Mouse (Mus musculus) spleen, postnatal 14 days (tissue): ENCODE data around the gene Ddx20.

Experiments used
- DNase-seq, 2 experiments: peaks; one replicate each; pipeline ENCODE4 v3.0.0; 2021 to 2022; ENCODE audit warnings: low spot score in 2 of 2

Gene Ddx20

DNA sequence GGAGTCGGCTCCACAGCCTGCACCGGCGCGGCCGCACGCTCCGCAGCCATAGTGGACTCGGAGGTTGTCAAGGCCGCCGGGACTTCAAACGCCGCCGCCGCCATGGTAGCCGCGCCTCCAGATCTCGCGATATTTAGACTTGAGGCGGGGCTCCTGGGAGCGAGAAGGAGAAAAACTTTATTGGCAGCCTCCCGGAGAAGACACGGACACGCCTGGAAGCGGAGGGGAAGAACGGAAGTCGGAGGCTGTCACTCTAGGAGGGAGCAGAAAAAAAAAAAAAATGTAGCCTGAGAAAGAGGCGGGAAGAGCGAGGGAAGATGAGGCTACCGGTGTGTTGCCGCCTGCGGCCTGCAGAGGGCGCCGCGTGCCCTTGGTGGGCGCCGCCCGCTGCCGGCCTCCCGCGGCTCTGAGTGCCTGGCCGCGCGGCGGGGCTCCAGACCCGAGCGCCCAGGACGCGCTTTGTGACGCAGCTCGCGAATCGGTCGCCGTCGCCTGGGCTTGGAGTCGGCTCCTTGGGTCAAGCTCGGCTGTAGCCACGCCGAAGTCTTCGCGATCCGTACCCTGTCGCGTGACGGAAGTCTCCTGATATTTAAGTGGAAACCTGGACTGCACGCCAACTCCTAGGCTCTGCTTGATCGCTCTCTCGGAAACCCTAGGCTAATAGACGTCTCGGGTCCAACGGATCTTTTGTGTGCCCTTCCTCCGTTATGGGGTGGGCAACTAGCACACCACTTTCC, at the start of gene Ddx20:
Gene Ddx20 (minus strand): TSS at position 251 of the 737 bp plus-strand sequence.
- peak; percentile 82 to 88 for DNase-seq

DNA sequence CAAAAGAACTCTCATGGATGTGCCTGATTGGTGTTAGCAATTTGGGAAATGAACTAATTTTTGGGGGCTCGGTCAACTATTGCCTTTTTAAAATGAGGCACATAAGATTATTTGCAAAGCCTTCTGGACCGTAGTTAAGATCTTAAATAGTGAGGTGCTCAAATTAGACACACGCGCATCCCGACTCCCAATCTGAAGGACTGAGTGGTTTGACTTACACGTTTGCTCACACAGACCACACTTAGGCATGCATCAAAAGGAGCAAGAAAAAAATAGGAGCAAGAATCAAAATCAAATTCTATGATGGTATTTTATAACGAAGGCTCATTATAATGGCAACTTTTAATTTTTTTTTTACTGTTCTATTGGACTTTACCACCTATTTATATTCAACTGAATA, 49.7 kb upstream of the Ddx20 start:
- DNase-seq, result no peak

GRCm38 (mm10) chr3:105736148-105736547, 48.8 kb upstream of the Ddx20 start:
- no peak for DNase-seq

DNA sequence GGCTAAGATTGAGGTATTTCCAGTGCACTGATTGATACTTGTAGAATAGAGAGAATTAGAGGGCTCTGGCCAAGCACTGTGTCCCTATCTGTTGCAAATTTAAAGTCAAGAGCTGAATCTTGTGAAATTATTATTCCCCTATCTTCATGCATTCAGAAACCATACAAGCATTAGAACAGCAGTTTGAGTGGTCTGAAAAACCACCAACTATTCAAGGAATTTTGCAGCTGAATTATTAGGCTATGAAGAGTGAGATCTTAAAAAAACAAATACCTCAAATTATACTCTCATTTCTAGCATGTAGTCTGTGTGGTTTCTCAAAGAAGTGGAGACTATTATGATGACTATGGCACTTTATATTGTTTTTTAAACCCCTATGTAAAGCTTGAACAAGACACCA, 47.9 kb upstream of the Ddx20 start:
- no peak for DNase-seq

DNA sequence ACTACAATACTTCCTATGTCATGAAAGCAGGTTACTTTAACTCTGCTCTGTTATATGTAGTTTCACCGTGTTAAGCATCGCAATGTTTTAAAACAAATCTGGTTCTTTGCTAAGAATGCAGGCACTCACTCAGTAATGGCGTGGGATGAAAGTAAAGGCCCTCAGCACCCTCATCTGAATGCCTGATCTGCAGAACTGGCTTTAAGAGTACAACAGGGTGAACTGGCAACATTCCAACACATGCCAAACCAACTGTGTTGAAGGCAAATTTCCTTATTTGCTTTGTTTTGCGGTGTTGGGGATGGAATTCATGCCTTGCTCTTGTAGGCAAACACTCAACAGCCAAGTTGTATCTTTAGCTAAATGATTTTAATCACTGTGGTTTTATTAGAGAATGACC, 46.2 kb upstream of the Ddx20 start:
- no peak for DNase-seq

DNA sequence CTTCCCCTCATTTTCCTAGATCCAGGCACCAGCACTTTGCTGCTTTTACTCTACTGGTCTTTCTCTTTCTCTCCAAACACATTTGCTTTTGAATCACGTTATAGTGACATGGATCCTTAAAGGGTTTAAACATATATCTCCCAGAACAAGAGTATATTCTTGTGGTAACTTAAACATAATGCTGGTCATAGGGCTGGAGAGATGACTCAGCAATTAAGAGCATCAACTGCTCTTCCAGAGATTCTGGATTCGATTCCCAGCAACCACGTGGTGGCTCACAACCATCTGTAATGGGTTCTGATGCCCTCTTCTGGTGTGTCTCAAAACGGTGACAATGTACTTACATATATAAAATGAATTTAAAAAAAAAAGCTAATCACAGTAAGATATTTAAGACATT, 45.0 kb upstream of the Ddx20 start:
- DNase-seq, result no peak

GRCm38 (mm10) chr3:105726037-105726436, 38.7 kb upstream of the Ddx20 start:
- peak in 1 of 2 experiments; percentile 53 for DNase-seq

DNA sequence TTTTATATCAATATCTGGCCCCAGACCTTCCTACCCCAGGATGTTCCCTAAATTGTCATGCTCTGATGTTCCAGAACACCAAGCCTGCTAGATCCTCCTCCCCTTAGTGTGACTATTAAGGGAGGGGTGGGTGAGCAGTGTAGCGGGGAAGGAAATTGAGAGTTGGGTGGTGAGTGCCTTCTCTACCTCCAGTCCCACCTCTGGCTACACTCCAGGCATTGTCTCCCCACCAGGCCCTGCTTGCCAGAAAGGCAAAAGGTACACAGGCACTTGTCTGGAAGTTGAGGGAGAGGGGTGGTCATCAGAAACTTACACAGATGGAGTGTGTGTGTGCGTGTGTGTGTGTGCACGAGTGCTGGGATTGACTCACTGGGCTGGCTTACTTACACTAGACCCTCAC, 35.1 kb upstream of the Ddx20 start:
- no peak for DNase-seq

DNA sequence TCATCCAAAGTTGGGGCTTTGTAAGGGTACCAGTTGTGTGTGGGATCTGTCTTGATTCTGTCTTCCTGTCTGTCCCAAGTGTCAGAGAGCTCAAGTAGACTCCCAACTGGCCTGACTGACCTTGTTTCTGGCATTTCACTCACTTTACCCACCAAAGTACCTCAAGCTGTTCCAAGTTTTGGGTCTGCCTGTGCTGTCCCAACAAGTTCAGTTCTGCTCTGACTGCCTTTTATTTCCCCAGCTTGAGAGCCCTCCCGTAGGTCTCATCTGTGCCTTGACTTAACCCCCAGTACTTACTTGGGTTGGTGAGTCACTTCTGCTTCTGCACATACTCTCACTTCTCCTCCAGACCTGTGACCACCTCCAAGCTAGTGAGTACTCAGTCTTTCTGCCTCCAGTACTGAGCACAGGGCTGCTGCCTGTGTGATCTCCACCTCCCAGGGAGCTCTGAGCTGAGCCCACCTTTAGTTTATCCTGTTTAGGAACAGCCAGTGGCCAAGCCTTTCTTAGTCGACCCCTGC, 34.4 kb upstream of the Ddx20 start:
- no peak for DNase-seq

DNA sequence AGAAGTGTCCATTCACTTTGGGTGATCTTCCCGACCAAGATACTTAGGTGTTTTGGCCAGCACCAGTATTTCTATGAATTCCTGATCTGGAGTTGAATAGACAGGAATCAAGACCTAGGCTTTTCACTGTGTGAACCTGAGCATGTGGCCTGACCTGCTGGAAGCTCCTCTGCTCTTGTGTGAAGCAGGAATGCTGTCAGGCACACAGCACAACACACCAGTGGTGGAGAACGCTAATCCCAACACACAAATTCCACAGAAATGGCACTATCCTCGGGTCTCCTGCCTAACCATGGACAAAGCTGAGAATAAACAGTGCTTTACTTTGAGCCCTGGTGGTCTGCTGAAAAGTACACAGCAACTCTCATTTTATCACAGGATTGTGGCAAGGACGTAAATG, 33.1 kb upstream of the Ddx20 start:
- no peak for DNase-seq

- DNase-seq, result no peak
Measured at GRCm38 (mm10) chr3:105719979-105720378, 32.6 kb upstream of the Ddx20 start.

DNA sequence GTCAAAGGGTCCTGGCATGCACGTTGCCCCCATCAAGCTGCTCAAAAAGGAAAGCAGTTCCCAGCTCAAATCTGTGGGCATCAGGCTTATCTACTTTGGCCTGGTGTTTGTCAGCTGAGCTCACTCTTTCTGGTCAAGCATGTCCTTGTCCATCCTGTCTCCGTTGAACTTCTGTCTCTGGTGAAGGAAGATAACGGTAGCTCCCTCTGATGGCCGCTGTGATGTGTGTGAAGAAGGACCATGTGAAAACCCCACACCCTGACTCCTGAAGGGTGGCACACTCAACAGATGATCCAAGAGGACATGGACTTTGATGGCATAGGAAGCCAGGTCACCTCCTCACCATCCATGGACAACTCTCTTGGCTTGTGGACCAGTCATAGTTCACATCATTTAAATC, 31.4 kb upstream of the Ddx20 start:
- no peak for DNase-seq

DNA sequence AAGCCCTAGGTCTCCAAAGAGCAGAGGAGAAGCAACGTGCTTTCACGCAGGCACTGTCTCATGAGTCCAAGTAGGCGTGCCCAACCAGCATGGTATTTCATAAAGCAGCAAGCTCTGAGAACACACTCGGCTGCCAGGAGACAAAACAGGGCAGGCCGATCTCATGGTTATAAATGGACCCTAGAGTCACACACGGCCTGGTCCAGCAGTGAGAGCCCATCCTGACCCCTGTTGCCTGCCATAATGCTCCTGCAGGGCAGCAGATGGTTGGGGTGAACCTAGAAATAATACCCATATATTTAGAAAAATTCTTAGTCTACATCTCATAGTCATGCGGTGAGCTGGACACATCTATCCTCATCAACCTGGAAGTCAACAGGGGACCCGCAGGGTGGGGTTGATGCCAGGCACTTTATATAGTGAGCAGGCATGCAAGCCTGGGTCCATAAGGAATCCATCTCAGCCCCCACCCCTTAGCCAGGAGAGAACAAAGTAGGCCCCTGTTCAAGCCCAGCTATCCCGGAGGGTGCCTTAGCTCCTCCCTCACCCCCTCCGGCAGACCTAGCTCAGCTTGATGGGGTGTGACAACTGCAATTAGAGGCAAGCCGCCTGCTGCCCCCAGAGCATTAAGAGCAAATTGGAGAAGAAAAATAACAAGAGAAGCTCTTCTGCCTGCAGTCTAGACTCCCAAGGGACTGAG, 30.6 kb upstream of the Ddx20 start:
- no peak for DNase-seq

GRCm38 (mm10) chr3:105716353-105717000, 29.1 kb upstream of the Ddx20 start:
- no peak for DNase-seq

DNA sequence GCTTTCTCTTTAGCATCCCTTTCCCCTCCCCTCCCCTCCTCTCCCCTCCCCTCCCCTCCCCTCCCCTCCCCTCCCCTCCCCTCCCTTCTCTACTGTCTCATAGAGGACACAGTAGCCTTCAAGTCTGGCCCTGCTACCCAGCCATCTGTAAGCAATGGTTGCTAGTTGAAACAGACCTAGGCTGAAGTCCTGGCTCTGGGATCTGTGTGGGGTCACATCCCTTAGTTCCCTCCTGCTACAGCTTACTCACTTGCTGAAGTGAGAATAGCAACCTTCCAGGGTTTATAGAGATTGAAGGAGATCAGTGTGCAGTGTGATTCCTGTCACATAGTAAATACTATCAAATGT, 27.4 kb upstream of the Ddx20 start:
- DNase-seq, result no peak

- no peak for DNase-seq
Measured at GRCm38 (mm10) chr3:105714091-105714819, 26.9 kb upstream of the Ddx20 start.

DNA sequence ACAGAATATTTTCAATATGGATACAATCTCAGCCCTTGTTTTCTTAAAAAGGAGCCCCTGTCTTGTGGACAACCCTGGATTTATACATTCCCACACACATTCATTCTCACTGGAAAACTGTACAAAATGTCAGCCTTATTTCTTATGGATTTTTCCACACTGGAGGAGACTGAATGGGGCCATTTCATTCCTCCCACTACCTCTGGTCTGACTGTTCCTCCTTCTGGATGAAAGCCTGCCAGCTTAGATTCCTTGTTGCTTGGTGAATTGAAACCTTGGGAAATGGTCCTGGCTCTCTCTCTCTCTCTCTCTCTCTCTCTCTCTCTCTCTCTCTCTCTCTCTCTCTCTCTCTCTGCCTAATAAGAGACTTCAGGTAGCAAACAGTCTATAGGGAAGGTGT, 25.5 kb upstream of the Ddx20 start:
- no peak for DNase-seq

GRCm38 (mm10) chr3:105711741-105712140, 24.4 kb upstream of the Ddx20 start:
- DNase-seq, result no peak

DNA sequence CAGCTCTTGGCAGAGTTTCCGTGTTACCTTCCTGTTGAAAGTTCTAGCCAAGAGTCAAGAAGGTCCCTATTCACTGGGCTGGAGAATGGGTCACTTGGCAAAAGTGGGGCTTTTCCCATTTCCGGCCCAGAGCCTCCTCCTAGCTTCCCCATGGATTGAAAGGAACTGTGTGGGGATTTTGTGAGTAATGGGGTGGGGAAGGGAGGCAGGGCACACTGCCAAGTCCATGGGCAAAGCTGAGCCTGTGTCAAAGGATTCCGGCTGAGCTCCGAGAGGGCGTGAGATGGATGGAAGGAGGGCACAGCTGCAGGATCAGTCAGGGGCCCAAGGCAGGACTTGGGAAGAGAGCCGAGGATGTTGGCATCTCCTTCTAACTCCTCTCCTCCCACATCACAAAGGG, 22.9 kb upstream of the Ddx20 start:
- DNase-seq, result no peak

DNA sequence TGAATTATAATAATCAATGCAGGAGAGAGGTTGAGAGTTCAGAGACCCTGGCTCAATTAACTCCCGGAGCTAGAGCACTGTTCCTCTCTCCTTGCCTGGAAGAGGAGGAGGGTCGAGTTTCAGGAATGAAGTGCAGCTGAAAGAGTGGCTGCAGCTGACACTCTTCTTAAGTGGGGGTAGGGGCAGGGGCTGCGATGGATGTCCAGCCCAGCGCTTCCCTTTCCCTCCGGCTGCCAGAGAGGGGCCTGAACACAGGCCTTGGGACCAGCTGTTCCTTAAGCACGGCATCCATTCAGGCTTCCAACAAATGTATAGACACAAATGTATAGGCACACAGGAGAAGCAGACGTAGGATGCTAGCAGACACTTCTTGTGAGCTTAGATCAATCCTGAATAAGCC, 20.2 kb upstream of the Ddx20 start:
- DNase-seq, result no peak

- DNase-seq, result no peak
Measured at GRCm38 (mm10) chr3:105706366-105707020, 19.1 kb upstream of the Ddx20 start.

- DNase-seq, result no peak
Measured at GRCm38 (mm10) chr3:105705561-105705960, 18.2 kb upstream of the Ddx20 start.
